In the genomic region with DNA sequence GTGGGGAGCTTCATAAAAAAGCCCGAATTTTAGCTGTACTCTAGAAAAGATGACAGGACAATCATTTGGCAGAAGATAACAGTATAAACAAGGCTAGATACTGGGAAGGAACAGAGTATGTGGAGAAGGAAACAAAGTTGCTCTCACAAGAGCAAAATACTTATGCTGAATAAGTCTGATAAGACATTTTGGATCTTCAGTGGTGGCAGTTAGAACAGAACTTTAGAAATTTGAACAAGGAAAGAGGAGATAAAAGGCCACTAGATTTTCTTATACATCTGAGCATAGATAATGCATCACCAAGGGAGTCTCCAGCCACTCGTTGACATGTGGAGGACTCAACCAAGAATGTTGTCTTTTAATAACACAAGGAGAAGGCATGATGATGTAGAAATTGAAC, we compare ENCODE assay signal across 31 mouse cellular contexts. TPM values are rescaled to one million over a fixed set of nuclear protein-coding genes. Genes with fewer than 3 reads are reported as not detected.
DNase-seq lines count a peak whose midpoint lies in the region; ATAC-seq and TF ChIP-seq lines count a peak whose summit lies in the region.
"Had no signal": no experiment of that assay in that cellular context is flagged by ENCODE, and none has a peak within 500 bp of the region (broad histone marks: within the 10 kb centered on the region; RNA-seq: fewer than 3 reads in every experiment).

No protein-coding gene starts in this region.

- ATAC-seq in G1E (ENCODE audit: extremely low read depth, insufficient number of reproducible peaks, low FRiP score, poor library complexity, severe bottlenecking): peak; percentile 63
- peak; percentile 47; the same call in 1 of the 2 replicates for ATAC-seq in common myeloid progenitor, adult 5-6 weeks (replicated peaks; ENCODE audit: low read depth, poor library complexity, severe bottlenecking)
- peak; percentile 72 for ATAC-seq in liver, embryonic 14.5 days (ENCODE audit: insufficient read depth)
- no peak for ATAC-seq in liver, postnatal 0 days
- ATAC-seq: forebrain, embryonic 14.5 days; forebrain, postnatal 0 days; hindbrain, embryonic 16.5 days; inflammation-experienced regulatory T-cells, adult 6 months; Patski had no signal

- H3K27me3 ChIP-seq in G1E (ENCODE audit: insufficient read depth, low read length): no peaks in the 10 kb centered on the region
- H3K27me3 ChIP-seq in liver, embryonic 14.5 days (ENCODE audit: control insufficient read depth, insufficient read depth, low read length): no peaks in the 10 kb centered on the region
- no peaks in the 10 kb centered on the region for H3K27me3 ChIP-seq in liver, postnatal 0 days (ENCODE audit: insufficient read depth, low read length)
- H3K27me3 ChIP-seq: CH12.LX; embryonic facial prominence, embryonic 15.5 days; heart, embryonic 12.5 days; heart, embryonic 15.5 days; Patski had no signal

- no peak overlapping the region for H3K9ac ChIP-seq in liver, embryonic 14.5 days (replicated peaks)
- H3K9ac ChIP-seq in liver, postnatal 0 days (replicated peaks): no peak overlapping the region
- H3K9ac ChIP-seq: embryonic facial prominence, embryonic 12.5 days; embryonic facial prominence, embryonic 15.5 days; forebrain, postnatal 0 days; heart, embryonic 12.5 days; heart, embryonic 15.5 days; hindbrain, embryonic 13.5 days had no signal

- TF ChIP-seq CTCF in G1E (IDR thresholded peaks at IDR 0.05; ENCODE audit: low read depth, low read length): no peak
- no peak for TF ChIP-seq CTCF in liver, embryonic 14.5 days (IDR thresholded peaks at IDR 0.05; ENCODE audit: low read depth)
- TF ChIP-seq CTCF in liver, postnatal 0 days (IDR thresholded peaks at IDR 0.05; ENCODE audit: low read depth): no peak

- DNase-seq in G1E (ENCODE audit: low spot score): no peak
- no peak for DNase-seq in liver, embryonic 14.5 days (ENCODE audit: low read depth in 3 of 3, low spot score in 3 of 3)
- DNase-seq in liver, postnatal 0 days: no peak
- no peak for DNase-seq in adrenal gland, postnatal 36 days
- DNase-seq in kidney, postnatal 4 days: no peak
- no peak for DNase-seq in layer of hippocampus, adult 8-10 months (ENCODE audit: low spot score in 2 of 2)
- DNase-seq in ovary, adult 18-20 months (ENCODE audit: low spot score): no peak
- DNase-seq: adrenal gland, postnatal 10 days; B cell, adult 2 months; cerebellum, adult 11 months; cerebellum, adult 8-10 months; cerebellum, postnatal 10 days; cerebellum, postnatal 36 days; forebrain, postnatal 0 days; gastrocnemius, adult 2 months; gastrocnemius, postnatal 14 days; heart, adult 11 months; heart, postnatal 10 days; heart, postnatal 36 days had no signal

- H3K4me1 ChIP-seq in G1E (ENCODE audit: insufficient read depth, low read depth, low read length): peaks cover 19% of the 10 kb centered on the region; the same call in 1 of the 2 replicates
- peaks cover 2 to 9% of the 10 kb centered on the region in 2 experiments; a peak in 2 of 4 replicates for H3K4me1 ChIP-seq in liver, embryonic 14.5 days (replicated peaks; ENCODE audit: control insufficient read depth in 2 of 2, insufficient read depth in 2 of 2, low read length in 1 of 2)
- H3K4me1 ChIP-seq in liver, postnatal 0 days (ENCODE audit: insufficient read depth): no peaks in the 10 kb centered on the region
- H3K4me1 ChIP-seq: embryonic facial prominence, embryonic 12.5 days; embryonic facial prominence, embryonic 15.5 days; heart, embryonic 12.5 days; heart, embryonic 15.5 days; hindbrain, embryonic 10.5 days; hindbrain, embryonic 13.5 days had no signal

- TF ChIP-seq EP300 in liver, embryonic 14.5 days (IDR thresholded peaks at IDR 0.05; ENCODE audit: low read depth): peak; percentile 69
- TF ChIP-seq EP300 in liver, postnatal 0 days (IDR thresholded peaks at IDR 0.05; ENCODE audit: low read depth): peak; percentile 85

- H3K36me3 ChIP-seq in G1E (replicated peaks): no peaks in the 10 kb centered on the region
- no peaks in the 10 kb centered on the region for H3K36me3 ChIP-seq in liver, embryonic 14.5 days (replicated peaks; ENCODE audit: control insufficient read depth, insufficient read depth, low read depth)
- H3K36me3 ChIP-seq in liver, postnatal 0 days (replicated peaks; ENCODE audit: insufficient read depth, low read length): no peaks in the 10 kb centered on the region
- H3K36me3 ChIP-seq: embryonic facial prominence, embryonic 12.5 days; embryonic facial prominence, embryonic 15.5 days; heart, embryonic 12.5 days; heart, embryonic 15.5 days; hindbrain, embryonic 10.5 days; hindbrain, embryonic 13.5 days had no signal

- no peak overlapping the region for H3K4me2 ChIP-seq in liver, embryonic 14.5 days (ENCODE audit: low read depth)
- no peak overlapping the region for H3K4me2 ChIP-seq in liver, postnatal 0 days (ENCODE audit: low read depth, low read length)
- H3K4me2 ChIP-seq: embryonic facial prominence, embryonic 12.5 days; embryonic facial prominence, embryonic 15.5 days; heart, embryonic 12.5 days; heart, embryonic 15.5 days; hindbrain, embryonic 13.5 days had no signal

- H3K9me3 ChIP-seq in G1E (replicated peaks): no peaks in the 10 kb centered on the region
- H3K9me3 ChIP-seq in liver, embryonic 14.5 days (ENCODE audit: control insufficient read depth, low read length): no peaks in the 10 kb centered on the region
- H3K9me3 ChIP-seq in liver, postnatal 0 days (ENCODE audit: low read length): no peaks in the 10 kb centered on the region
- H3K9me3 ChIP-seq: embryonic facial prominence, embryonic 12.5 days; embryonic facial prominence, embryonic 15.5 days; heart, embryonic 12.5 days; heart, embryonic 15.5 days; hindbrain, embryonic 10.5 days; hindbrain, embryonic 13.5 days had no signal

- no peak overlapping the region for H3K27ac ChIP-seq in liver, embryonic 14.5 days
- H3K27ac ChIP-seq in liver, postnatal 0 days (ENCODE audit: low read depth): no peak overlapping the region
- H3K27ac ChIP-seq: embryonic facial prominence, embryonic 12.5 days; embryonic facial prominence, embryonic 15.5 days; gastrocnemius, adult 2 months; heart, embryonic 15.5 days; hindbrain, embryonic 10.5 days; hindbrain, embryonic 13.5 days had no signal

- 13% methylated on average over 2 of the region's 2 CpGs for WGBS in liver, embryonic 14.5 days (ENCODE audit: insufficient replicate concordance)
- 51% methylated on average over 2 of the region's 2 CpGs for WGBS in liver, postnatal 0 days (ENCODE audit: insufficient replicate concordance)

- H3K4me3 ChIP-seq in G1E (ENCODE audit: low read depth, low read length): no peak overlapping the region
- no peak overlapping the region for H3K4me3 ChIP-seq in liver, embryonic 14.5 days (ENCODE audit: insufficient read depth in 1 of 2, low read depth in 2 of 2, low read length in 2 of 2)
- no peak overlapping the region for H3K4me3 ChIP-seq in liver, postnatal 0 days (ENCODE audit: low read depth, low read length)
- H3K4me3 ChIP-seq: embryonic facial prominence, embryonic 12.5 days; embryonic facial prominence, embryonic 15.5 days; gastrocnemius, adult 2 months; heart, embryonic 12.5 days; heart, embryonic 15.5 days; hindbrain, embryonic 10.5 days; hindbrain, embryonic 13.5 days had no signal

RNA-seq across cellular contexts. Expression of a gene that starts 23.5 kb away (rescaled TPM):
- total RNA-seq in G1E (2014; fragmentation: Nextera tagmentation) (176 and 184 TPM in 2 replicates), G1E (2017) (96.7 and 110 TPM in 2 replicates)
- polyA plus RNA-seq in G1E (2012): 4.2 and 6.1 TPM in 2 replicates
- 39.2 and 40.4 TPM in 2 replicates for total RNA-seq in common myeloid progenitor, adult 5-6 weeks (2017)
- polyA plus RNA-seq in liver, embryonic 14.5 days (2012; rRNA removed): 4.2 and 6.4 TPM in 2 replicates
- polyA plus RNA-seq in liver, embryonic 14.5 days (2014; fragmentation: Nextera tagmentation; extraction: Ambion mirVana): 15.7 and 16.1 TPM in 2 replicates
- 14.7 and 16.7 TPM in 2 replicates for polyA plus RNA-seq in liver, postnatal 0 days (2015; fragmentation: Nextera tagmentation; extraction: Ambion mirVana)
- 100 to 1,000 TPM; 429 to 515 TPM for total RNA-seq in adrenal gland, postnatal 36 days (2021)
- 10 to 100 TPM; 63.3 to 68.7 (median 64.7) TPM for total RNA-seq in layer of hippocampus, adult 8-10 months (2022)
